Mouse (Mus musculus) hindbrain, embryonic 16.5 days (tissue): Measurements from ENCODE around the gene Lypd8. TPM values are rescaled to one million over a fixed set of nuclear protein-coding genes. Genes with fewer than 3 reads are reported as not detected.

Source experiments
- ATAC-seq: fragments of 200-750 bp; cut with Nextera tagmentation; 2 replicates; pipeline ENCODE4 v1.8.0; 2017; ENCODE audit warnings: moderate TSS enrichment, moderate library complexity
- H3K27ac ChIP-seq: fragments of 300-500 bp; sonication (generic); 2 replicates; pipeline ENCODE4 v1.5.1; 2014; ENCODE audit warnings: low read depth, mild to moderate bottlenecking, control low read depth, low read length, moderate library complexity
- H3K27me3 ChIP-seq: fragments of 300-500 bp; sonication (generic); replicated peaks from 2 replicates; pipeline ENCODE4 v1.6.1; 2014; ENCODE audit warnings: low read length; ENCODE audit not compliant: control insufficient read depth, insufficient read depth
- H3K36me3 ChIP-seq: fragments of 300-500 bp; sonication (generic); 2 replicates; pipeline ENCODE4 v1.6.1; 2014; ENCODE audit warnings: mild to moderate bottlenecking, low read length, moderate library complexity, mixed read lengths; ENCODE audit not compliant: control insufficient read depth, insufficient read depth
- H3K4me1 ChIP-seq: fragments of 300-500 bp; sonication (generic); 2 replicates; pipeline ENCODE4 v1.6.1; 2014; ENCODE audit warnings: low read depth, low read length; ENCODE audit not compliant: control insufficient read depth, insufficient read depth
- H3K4me2 ChIP-seq: fragments of 300-500 bp; sonication (generic); 2 replicates; pipeline ENCODE4 v1.6.1; 2014; ENCODE audit warnings: mild to moderate bottlenecking, low read length, control low read depth, moderate library complexity
- H3K4me3 ChIP-seq: fragments of 300-500 bp; sonication (generic); 2 replicates; pipeline ENCODE4 v1.5.1; 2014; ENCODE audit warnings: mild to moderate bottlenecking, low read length, control low read depth, moderate library complexity
- H3K9ac ChIP-seq: fragments of 300-500 bp; sonication (generic); 2 replicates; pipeline ENCODE4 v1.6.1; 2014; ENCODE audit warnings: low read depth, mild to moderate bottlenecking, control low read depth, low read length, moderate library complexity
- H3K9me3 ChIP-seq: fragments of 300-500 bp; sonication (generic); 2 replicates; pipeline ENCODE4 v1.6.1; 2014; ENCODE audit warnings: mild to moderate bottlenecking, low read length, moderate library complexity; ENCODE audit not compliant: control insufficient read depth
- WGBS: fragments of 180-500 bp; shearing (Covaris S2); extraction: QIAGEN DNeasy Blood & Tissue Kit; methylation state at CpG from one replicate; pipeline ENCODE4 v1.1.7; 2014; 5-methylcytosine and 5-hydroxymethylcytosine counted together
- polyA plus RNA-seq: library from polyadenylated mRNA; unstranded; fragments of >200 nt; fragmentation: Nextera tagmentation; extraction: Ambion mirVana; gene quantifications from 2 replicates; pipeline ENCODE4 v1.2.1, GENCODE M21; 2015

The Lypd8 gene
- polyA plus RNA-seq: not detected in 2 replicates

DNA sequence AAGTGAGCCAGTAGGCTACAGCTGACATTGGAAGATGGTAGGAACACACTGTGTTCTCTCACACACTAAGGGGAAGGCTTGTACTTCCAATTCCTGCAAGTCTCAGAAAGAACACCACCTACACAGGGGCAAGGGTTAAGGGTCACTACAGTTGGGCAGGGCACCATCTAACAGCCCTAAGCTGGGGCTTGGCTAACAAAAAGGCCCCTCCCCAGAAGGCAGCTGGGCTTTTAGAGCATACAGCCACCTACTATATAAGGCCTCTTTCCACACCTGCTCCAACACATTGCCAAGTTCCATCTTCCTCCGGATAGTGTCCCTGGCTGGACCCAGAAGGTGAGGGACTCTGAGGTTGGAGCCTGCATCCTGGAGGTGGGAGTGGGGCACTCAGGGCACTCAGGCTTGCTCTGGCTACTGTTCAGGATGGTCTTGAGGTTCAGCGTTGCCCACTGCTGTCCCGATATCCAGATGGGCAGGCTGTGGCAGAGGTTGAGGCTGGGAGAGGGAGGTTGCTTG, at the start of gene Lypd8:
Gene Lypd8 (plus strand): TSS at position 281 of the 516 bp plus-strand sequence.
- no peak for ATAC-seq
- WGBS: 93% methylated on average over 3 of the region's 3 CpGs
- Histone ChIP-seq H3K27ac (no peak within 1 kb of the TSS), H3K36me3 (no peaks in the 10 kb centered on the region), H3K4me2 (no peak within 1 kb of the TSS), H3K4me3 (no peak within 1 kb of the TSS), H3K4me1 (no peaks in the 10 kb centered on the region), H3K27me3 (no peaks in the 10 kb centered on the region), H3K9me3 (no peaks in the 10 kb centered on the region), H3K9ac (no peak within 1 kb of the TSS)

DNA sequence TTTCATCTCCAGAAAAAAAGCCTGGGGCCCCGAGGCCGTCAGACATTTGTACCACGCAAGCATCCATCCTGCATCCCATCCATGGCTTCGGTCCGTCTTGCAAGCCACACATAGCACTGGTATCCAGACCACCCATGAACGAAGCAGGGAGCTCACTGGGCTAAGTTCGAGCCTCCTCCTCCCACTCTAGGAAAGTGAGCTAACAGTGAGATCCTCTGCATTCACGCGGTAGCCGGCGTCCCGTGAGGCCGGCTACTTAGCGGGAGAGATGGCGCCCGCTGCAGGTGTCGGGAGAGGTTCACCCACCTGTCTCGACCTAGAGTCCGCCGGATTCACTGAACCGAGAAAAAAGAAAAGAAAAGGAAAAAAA, 49.0 kb upstream of the Lypd8 start:
- H3K27me3 ChIP-seq: no peaks in the 10 kb centered on the region
- H3K4me2 ChIP-seq: peak overlapping the region; percentile 93
- H3K9ac ChIP-seq: peak overlapping the region; percentile 90
- H3K36me3 ChIP-seq: peaks cover 10% of the 10 kb centered on the region
- peaks cover 30% of the 10 kb centered on the region for H3K4me1 ChIP-seq
- WGBS: under 1% methylated on average over 21 of the region's 21 CpGs
- ATAC-seq: peak; percentile 13
- peak overlapping the region; percentile 88 for H3K4me3 ChIP-seq
- peak overlapping the region; percentile 79 for H3K27ac ChIP-seq
- no peaks in the 10 kb centered on the region for H3K9me3 ChIP-seq

GRCm38 (mm10) chr11:58330276-58331148, 48.3 kb upstream of the Lypd8 start, which contains the start of the genes Zfp672 and Sh3bp5l:
Gene Zfp672, minus strand, starts transcription at chr11:58330339.
Gene Sh3bp5l, plus strand, starts transcription at chr11:58330724.
- Histone ChIP-seq H3K27me3 (no peaks in the 10 kb centered on the region), H3K9ac (peak within 1 kb of the TSS; percentile 90), H3K27ac (peak within 1 kb of the TSS; percentile 80), H3K36me3 (peaks cover 10% of the 10 kb centered on the region), H3K4me3 (peak within 1 kb of the TSS; percentile 88), H3K9me3 (no peaks in the 10 kb centered on the region), H3K4me1 (peaks cover 30% of the 10 kb centered on the region), H3K4me2 (peak within 1 kb of the TSS; percentile 96)
- peak; percentile 97 for ATAC-seq
- WGBS: under 1% methylated on average over 52 of the region's 52 CpGs

GRCm38 (mm10) chr11:58331149-58331495, 47.7 kb upstream of the Lypd8 start:
- H3K9ac ChIP-seq: peak overlapping the region; percentile 90
- no peaks in the 10 kb centered on the region for H3K9me3 ChIP-seq
- peaks cover 10% of the 10 kb centered on the region for H3K36me3 ChIP-seq
- peak overlapping the region; percentile 96 for H3K4me2 ChIP-seq
- peak overlapping the region; percentile 61 for H3K27ac ChIP-seq
- H3K4me3 ChIP-seq: peak overlapping the region; percentile 88
- 0 out of 2 replicates have a peak, but pooled peaks have one; percentile 2 for ATAC-seq
- H3K27me3 ChIP-seq: no peaks in the 10 kb centered on the region
- H3K4me1 ChIP-seq: peaks cover 30% of the 10 kb centered on the region
- 14% methylated on average over 10 of the region's 10 CpGs for WGBS

DNA sequence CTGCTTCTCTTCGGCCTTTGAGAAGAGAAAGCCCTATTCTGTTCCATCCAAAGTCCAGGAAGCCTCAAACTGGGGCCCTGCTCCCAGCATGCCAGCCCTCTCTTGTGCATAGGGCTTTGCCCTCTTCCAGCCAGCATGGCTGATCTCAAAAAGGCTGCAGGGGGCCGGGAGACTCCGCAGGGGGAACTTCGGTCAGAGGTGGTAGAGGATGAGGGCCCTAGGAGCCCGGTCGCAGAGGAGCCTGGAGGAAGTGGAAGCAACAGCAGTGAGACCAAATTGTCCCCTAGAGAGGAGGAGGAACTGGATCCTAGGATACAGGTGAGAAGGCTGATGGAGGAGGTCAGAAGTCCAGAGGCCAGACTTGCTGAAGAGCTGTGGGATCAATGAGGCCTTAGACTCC, 47.3 kb upstream of the Lypd8 start:
- peak overlapping the region; percentile 96 for H3K4me2 ChIP-seq
- H3K9ac ChIP-seq: peak overlapping the region; percentile 90; the same call in 1 of the 2 replicates
- H3K36me3 ChIP-seq: peaks cover 11% of the 10 kb centered on the region
- peaks cover 30% of the 10 kb centered on the region for H3K4me1 ChIP-seq
- no peak for ATAC-seq
- no peaks in the 10 kb centered on the region for H3K27me3 ChIP-seq
- WGBS: 95% methylated on average over 6 of the region's 6 CpGs
- H3K27ac ChIP-seq: no peak overlapping the region
- no peaks in the 10 kb centered on the region for H3K9me3 ChIP-seq
- H3K4me3 ChIP-seq: peak overlapping the region; percentile 88

GRCm38 (mm10) chr11:58334746-58335145, 44.1 kb upstream of the Lypd8 start:
- H3K9me3 ChIP-seq: no peaks in the 10 kb centered on the region
- no peak overlapping the region for H3K27ac ChIP-seq
- no peak overlapping the region for H3K4me3 ChIP-seq
- H3K4me2 ChIP-seq: no peak overlapping the region
- ATAC-seq: no peak
- 78% methylated on average over 3 of the region's 3 CpGs for WGBS
- no peaks in the 10 kb centered on the region for H3K27me3 ChIP-seq
- H3K36me3 ChIP-seq: peaks cover 20% of the 10 kb centered on the region
- H3K9ac ChIP-seq: no peak overlapping the region
- H3K4me1 ChIP-seq: peaks cover 22% of the 10 kb centered on the region

DNA sequence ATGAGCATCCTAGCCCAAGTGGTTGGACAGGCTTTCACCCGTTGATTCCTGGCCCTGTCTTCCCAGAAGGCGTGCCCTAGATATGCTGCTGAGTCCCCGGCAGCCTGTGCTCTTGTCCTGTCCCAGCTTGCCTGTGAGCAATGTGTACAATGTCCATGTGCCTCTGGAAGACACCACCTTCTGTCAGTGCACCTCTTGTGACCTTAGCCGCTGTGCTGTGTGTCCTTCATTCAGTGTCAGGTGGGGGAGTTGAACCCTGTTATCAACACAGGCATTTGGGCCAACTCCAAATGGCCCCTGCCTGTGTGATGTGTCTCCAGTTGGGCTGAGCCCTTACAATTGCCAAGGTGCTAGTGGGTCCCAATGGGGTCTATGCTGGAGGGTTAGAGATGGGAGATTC, 32.1 kb upstream of the Lypd8 start:
- H3K4me1 ChIP-seq: no peaks in the 10 kb centered on the region
- 93% methylated on average over 4 of the region's 4 CpGs for WGBS
- ATAC-seq: no peak
- no peak overlapping the region for H3K4me3 ChIP-seq
- H3K9ac ChIP-seq: no peak overlapping the region
- no peak overlapping the region for H3K27ac ChIP-seq
- H3K36me3 ChIP-seq: peaks cover 31% of the 10 kb centered on the region
- H3K27me3 ChIP-seq: no peaks in the 10 kb centered on the region
- H3K4me2 ChIP-seq: no peak overlapping the region
- no peaks in the 10 kb centered on the region for H3K9me3 ChIP-seq

- WGBS: 70% methylated on average over 4 of the region's 4 CpGs
- ATAC-seq: no peak
Observed at GRCm38 (mm10) chr11:58350628-58351027, 28.2 kb upstream of the Lypd8 start.

DNA sequence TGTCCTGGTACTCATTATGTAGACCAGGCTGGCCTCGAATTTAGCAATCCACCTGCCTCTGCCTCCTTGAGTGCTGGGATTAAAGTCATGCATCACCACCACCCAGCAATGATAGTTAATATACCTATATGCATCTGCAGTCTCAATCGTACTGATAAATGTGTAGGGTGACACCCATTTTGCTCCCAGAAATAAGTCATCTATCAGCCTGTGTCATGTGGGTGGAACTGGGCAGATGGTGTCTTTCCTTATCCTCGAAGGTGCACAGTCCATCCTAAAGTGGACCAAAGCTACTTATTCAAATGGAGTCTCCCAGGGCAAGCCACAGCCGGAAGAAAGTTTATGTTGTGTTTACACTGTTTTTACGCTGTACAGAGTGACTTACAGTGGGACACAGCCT, 27.7 kb upstream of the Lypd8 start:
- Histone ChIP-seq H3K27me3 (no peaks in the 10 kb centered on the region), H3K9me3 (no peaks in the 10 kb centered on the region), H3K36me3 (peaks cover 11% of the 10 kb centered on the region), H3K4me2 (no peak overlapping the region), H3K27ac (no peak overlapping the region), H3K4me3 (no peak overlapping the region), H3K9ac (no peak overlapping the region), H3K4me1 (no peaks in the 10 kb centered on the region)
- ATAC-seq: no peak
- 88% methylated on average over 5 of the region's 5 CpGs for WGBS

More at GRCm38 (mm10) chr11:58350628-58351027, 28.2 kb upstream of the Lypd8 start:
- Histone ChIP-seq H3K4me1 (no peaks in the 10 kb centered on the region), H3K27me3 (no peaks in the 10 kb centered on the region), H3K4me2 (no peak overlapping the region), H3K4me3 (no peak overlapping the region), H3K9ac (no peak overlapping the region), H3K9me3 (no peaks in the 10 kb centered on the region), H3K36me3 (peaks cover 16% of the 10 kb centered on the region), H3K27ac (no peak overlapping the region)
